Mouse (Mus musculus): ENCODE data around the gene Prg2. TPM values are rescaled to one million over a fixed set of nuclear protein-coding genes. Genes with fewer than 3 reads are reported as not detected.

Prg2 gene
- polyA plus RNA-seq, 1 experiment from 2014 or later, result 0.65 TPM

DNA sequence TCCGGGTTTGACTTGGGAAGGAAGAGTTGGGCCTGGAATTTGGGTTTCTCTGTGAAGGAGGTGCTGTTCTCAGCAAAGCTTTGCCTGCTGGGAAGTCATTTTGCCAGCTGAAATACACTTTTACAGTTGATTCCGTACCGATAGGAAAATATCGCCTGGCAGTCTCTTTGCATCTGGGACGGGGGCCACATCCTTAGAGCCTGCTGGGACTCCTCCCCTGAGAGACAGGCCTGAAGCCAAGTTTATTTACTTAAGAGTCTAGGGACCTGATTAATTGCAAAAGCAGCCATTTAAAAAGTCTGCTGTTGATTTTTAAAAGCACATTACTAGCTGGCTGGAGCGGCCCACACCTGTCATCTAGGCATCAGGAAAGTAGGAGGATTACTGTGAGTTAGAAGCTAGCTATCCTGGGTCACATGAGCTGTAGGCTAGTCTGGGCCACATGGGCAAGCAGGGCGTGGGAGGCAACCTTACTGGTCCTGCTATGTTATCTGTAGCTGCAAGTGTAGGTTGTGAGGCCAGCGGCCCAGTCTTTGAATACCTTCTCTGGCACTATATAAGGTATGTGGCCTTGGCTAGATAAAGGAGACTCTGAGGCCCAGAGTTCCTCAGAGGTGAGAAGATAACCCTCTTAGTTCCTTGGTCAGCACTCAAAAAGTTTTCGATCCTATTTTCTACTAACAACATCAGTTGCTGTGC lies 31.8 kb downstream of the Prg2 start:
- no peaks in the 10 kb centered on the region for H3K9me3 ChIP-seq
- H3K27me3 ChIP-seq, result no peaks in the 10 kb centered on the region
- WGBS, result 43% methylated on average over 9 of the region's 9 CpGs
- H3K9ac ChIP-seq, result no peak overlapping the region
- no peak overlapping the region for H3K4me2 ChIP-seq (replicated peaks)
- H3K27ac ChIP-seq, result peak overlapping the region; percentile 48; the same call in 1 of the 2 replicates
- peaks cover 9% of the 10 kb centered on the region for H3K4me1 ChIP-seq
- no peaks in the 10 kb centered on the region for H3K36me3 ChIP-seq
- ATAC-seq (ENCODE audit: low FRiP score, low read depth), result peak; percentile 54; the same call in 1 of the 2 replicates
- H3K4me3 ChIP-seq, result no peak overlapping the region

DNA sequence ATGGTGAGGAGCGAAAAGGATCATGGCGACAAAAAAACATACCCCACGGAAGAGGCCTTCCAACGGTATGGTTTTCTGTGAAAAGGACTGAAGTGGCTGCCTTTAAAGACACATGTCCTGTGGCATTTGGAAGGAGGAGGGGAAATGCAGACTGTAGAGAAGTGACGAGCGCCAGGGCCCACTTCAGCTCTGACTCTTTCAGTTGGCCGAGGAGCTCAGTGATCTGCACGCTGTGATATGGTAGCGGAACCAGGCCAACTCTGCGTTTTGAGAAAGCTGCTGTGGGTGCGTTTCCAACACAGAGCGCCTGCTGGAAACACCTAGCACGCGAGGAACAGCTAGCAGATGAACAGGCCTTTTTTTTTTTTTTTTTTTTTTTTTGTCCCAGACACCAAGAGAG lies 32.4 kb downstream of the Prg2 start:
- 86% methylated on average over 14 of the region's 14 CpGs for WGBS
- Histone ChIP-seq H3K4me1 (peaks cover 9% of the 10 kb centered on the region), H3K36me3 (no peaks in the 10 kb centered on the region), H3K9ac (no peak overlapping the region), H3K4me3 (no peak overlapping the region), H3K9me3 (no peaks in the 10 kb centered on the region), H3K27ac (no peak overlapping the region), H3K4me2 (replicated peaks) (no peak overlapping the region), H3K27me3 (no peaks in the 10 kb centered on the region)
- ATAC-seq (ENCODE audit: low FRiP score, low read depth), result no peak

DNA sequence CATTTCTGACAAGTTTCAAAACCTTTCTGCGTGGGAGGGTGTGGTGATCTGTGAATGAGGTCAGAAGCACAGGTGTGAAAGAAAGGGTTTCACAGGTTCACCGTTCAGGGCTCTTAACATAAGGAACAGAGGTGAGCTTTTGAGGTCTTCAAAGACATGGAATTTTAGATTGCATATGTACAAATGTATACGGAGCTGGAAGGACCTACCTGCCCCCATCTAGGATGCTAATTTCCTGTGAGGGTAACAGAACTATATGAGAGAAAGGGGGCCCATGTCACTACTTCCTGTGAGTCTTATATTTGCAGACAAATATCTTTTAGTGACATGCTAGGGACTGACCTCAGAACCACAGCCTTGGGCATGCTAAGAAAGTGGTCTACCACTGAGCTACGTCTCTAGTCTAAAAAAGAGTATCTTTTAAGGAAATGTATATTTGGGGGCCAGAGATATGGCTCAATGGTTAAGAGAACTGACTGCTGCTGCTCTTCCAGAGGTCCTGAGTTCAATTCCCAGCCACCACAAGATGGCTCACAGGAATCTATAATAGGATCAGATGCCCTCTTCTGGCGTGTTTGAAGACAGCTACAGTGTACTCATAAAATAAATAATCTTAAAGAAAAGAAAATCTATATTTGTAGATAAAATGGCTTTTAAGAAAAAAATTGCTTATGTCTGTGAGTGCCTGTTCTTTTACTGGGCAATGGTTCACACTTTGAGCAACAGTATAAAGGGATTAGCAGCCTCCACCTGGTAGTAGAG lies 33.7 kb downstream of the Prg2 start:
- Histone ChIP-seq H3K27me3 (no peaks in the 10 kb centered on the region), H3K4me2 (replicated peaks) (no peak overlapping the region)
- 83% methylated on average over 5 of the region's 5 CpGs for WGBS

DNA sequence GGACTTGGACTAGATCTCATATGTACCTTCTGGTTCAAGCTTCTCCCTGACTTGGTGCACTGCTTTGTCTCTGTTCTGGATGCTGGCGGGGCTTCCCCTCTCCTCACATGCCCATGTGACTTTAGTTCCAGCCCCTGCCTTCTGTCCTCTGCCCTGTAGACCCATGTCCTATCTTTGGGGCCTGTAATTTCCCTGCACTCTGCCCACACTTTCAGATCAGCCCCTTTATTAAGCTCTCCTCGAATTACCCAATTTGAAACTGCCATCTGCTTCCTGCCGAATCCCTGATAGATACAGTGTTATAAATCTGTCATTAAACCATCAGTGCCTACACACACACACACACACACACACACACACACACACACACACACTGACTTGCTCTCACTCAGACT lies 34.3 kb downstream of the Prg2 start:
- Histone ChIP-seq H3K4me1 (peaks cover 9% of the 10 kb centered on the region), H3K27me3 (no peaks in the 10 kb centered on the region), H3K36me3 (no peaks in the 10 kb centered on the region), H3K9me3 (no peaks in the 10 kb centered on the region), H3K4me2 (replicated peaks) (no peak overlapping the region), H3K4me3 (no peak overlapping the region), H3K9ac (no peak overlapping the region), H3K27ac (no peak overlapping the region)
- WGBS, result 35% methylated on average over 3 of the region's 3 CpGs
- no peak for ATAC-seq (ENCODE audit: low FRiP score, low read depth)

More for the DNA sequence above, 33.7 kb downstream of the Prg2 start:
- H3K36me3 ChIP-seq, result no peaks in the 10 kb centered on the region
- no peak overlapping the region for H3K27ac ChIP-seq
- H3K4me3 ChIP-seq, result no peak overlapping the region
- H3K9me3 ChIP-seq, result no peaks in the 10 kb centered on the region
- no peak overlapping the region for H3K9ac ChIP-seq
- peaks cover 9% of the 10 kb centered on the region for H3K4me1 ChIP-seq
- no peak for ATAC-seq (ENCODE audit: low FRiP score, low read depth)

DNA sequence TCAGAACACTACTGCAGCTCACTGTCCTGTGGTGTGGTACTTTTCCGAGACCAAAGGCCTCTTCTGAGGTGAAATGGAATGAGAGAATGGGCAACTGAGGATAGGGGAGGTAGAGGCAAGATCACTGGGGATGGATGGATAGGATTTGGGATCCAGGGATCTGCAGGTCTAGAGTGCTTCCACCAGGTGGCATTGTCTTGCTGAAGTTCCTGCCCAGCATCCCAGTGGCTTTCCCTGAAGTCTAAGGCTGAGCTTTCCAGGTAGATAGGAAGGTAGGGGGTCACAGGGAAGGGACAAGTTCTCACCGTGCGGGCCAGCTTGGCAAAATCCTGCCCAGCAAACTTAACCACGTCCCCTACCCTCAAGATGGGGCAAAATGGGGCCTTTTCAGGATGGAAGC lies 41.8 kb downstream of the Prg2 start:
- H3K9me3 ChIP-seq, result no peaks in the 10 kb centered on the region
- WGBS, result 18% methylated on average over 4 of the region's 4 CpGs
- no peak overlapping the region for H3K4me2 ChIP-seq (replicated peaks)
- H3K36me3 ChIP-seq, result no peaks in the 10 kb centered on the region
- H3K27me3 ChIP-seq, result no peaks in the 10 kb centered on the region
- no peak overlapping the region for H3K27ac ChIP-seq
- no peak overlapping the region for H3K4me3 ChIP-seq
- H3K9ac ChIP-seq, result no peak overlapping the region
- no peak for ATAC-seq (ENCODE audit: low FRiP score, low read depth)
- no peaks in the 10 kb centered on the region for H3K4me1 ChIP-seq

DNA sequence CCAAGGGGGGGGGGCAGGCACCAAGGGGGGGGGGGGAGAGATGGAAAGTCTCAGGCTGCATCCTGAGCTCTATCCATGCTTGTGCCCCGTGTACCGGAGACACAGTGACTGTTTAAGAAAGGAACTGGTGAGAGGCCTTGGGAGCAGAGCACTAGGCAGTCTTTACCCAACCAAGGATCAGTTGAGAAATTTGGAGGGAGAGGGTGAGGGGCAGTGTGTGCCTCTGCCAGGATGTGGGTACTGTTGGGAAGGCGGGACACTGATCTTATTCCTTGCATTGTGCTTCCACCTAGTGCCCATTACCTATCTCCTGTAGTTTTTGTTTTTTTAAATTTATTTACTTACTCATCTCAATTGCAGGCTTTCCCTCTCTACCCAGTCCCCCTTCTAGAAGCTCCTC lies 45.9 kb downstream of the Prg2 start:
- Histone ChIP-seq H3K9me3 (no peaks in the 10 kb centered on the region), H3K36me3 (no peaks in the 10 kb centered on the region), H3K4me1 (no peaks in the 10 kb centered on the region), H3K4me2 (replicated peaks) (no peak overlapping the region), H3K9ac (no peak overlapping the region), H3K27ac (no peak overlapping the region), H3K27me3 (no peaks in the 10 kb centered on the region), H3K4me3 (no peak overlapping the region)
- 87% methylated on average over 3 of the region's 3 CpGs for WGBS
- ATAC-seq (ENCODE audit: low FRiP score, low read depth), result no peak

DNA sequence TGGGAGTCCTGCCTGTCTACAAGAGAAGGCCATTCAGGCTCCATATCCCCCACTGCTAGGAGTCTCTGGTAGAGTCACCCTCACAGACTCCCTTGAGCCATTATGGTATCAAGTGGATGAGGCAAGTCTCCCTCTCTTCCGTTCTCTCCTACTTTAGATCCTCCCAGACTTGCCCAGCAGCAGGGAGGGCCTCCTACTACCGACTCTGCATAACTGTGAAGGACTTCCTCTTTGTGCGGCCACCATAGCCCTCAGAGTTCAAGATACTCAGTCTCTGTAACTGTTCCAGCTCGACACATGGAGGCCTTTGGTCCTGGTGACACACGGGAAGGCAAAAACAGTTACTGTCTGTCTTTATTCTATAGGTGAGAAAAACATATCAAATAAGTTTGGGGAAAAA lies 47.0 kb downstream of the Prg2 start:
- no peaks in the 10 kb centered on the region for H3K27me3 ChIP-seq

DNA sequence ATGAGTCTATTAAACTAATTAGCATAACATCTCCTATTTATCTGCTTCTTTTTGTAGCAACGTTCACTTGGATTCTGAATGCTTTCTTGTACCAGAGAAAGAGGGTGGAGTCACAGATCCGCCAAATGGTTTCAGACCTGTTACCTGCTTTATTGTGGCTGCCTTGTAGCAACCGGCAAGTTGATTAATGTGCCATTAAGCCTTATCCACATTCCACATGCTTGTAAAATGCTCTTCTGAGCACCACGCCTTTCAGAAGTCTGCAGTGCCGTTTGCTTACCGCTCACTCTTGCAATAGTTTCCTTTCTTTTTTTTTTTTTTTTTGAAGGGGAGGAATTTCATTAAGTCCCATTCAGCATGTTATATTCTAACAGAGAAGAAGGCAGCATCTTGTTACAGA lies 49.6 kb downstream of the Prg2 start:
- Histone ChIP-seq H3K27me3 (no peaks in the 10 kb centered on the region), H3K9me3 (no peaks in the 10 kb centered on the region), H3K9ac (no peak overlapping the region), H3K4me1 (no peaks in the 10 kb centered on the region), H3K4me3 (no peak overlapping the region), H3K4me2 (replicated peaks) (no peak overlapping the region), H3K27ac (no peak overlapping the region), H3K36me3 (no peaks in the 10 kb centered on the region)
- 23% methylated on average over 6 of the region's 6 CpGs for WGBS
- no peak for ATAC-seq (ENCODE audit: low FRiP score, low read depth)

More for the DNA sequence above, 47.0 kb downstream of the Prg2 start:
- H3K4me1 ChIP-seq, result no peaks in the 10 kb centered on the region
- no peak overlapping the region for H3K4me2 ChIP-seq (replicated peaks)
- no peaks in the 10 kb centered on the region for H3K36me3 ChIP-seq
- ATAC-seq (ENCODE audit: low FRiP score, low read depth), result no peak
- H3K9me3 ChIP-seq, result no peaks in the 10 kb centered on the region
- no peak overlapping the region for H3K4me3 ChIP-seq
- 71% methylated on average over 5 of the region's 5 CpGs for WGBS
- H3K27ac ChIP-seq, result no peak overlapping the region
- no peak overlapping the region for H3K9ac ChIP-seq

DNA sequence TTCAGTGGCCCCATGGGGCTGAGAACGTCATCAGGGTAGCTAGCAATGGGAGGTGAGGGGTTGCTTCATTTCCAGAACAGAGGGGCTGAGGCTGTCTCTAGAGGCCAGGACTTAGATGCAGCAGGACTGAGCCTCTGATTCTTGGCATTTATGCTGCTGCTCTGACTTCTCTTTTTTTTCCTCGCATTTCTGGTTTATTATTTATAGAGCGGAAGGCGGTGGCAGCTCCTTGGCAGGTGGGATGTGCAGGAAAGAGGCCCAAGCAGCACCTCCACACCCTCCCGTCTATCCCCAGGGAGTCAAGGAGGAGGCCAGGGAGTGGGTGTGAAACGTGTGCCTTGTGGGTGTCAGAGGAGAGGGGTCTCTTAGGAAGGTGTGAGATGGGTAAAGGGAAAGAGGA lies 50.7 kb downstream of the Prg2 start:
- Histone ChIP-seq H3K36me3 (no peaks in the 10 kb centered on the region), H3K4me1 (peaks cover under 1% of the 10 kb centered on the region), H3K9ac (peak overlapping the region; percentile 8; the same call in 1 of the 2 replicates), H3K4me3 (no peak overlapping the region), H3K4me2 (replicated peaks) (no peak overlapping the region), H3K27ac (no peak overlapping the region), H3K9me3 (no peaks in the 10 kb centered on the region), H3K27me3 (no peaks in the 10 kb centered on the region)
- ATAC-seq (ENCODE audit: low FRiP score, low read depth), result no peak
- WGBS, result 63% methylated on average over 6 of the region's 6 CpGs

DNA sequence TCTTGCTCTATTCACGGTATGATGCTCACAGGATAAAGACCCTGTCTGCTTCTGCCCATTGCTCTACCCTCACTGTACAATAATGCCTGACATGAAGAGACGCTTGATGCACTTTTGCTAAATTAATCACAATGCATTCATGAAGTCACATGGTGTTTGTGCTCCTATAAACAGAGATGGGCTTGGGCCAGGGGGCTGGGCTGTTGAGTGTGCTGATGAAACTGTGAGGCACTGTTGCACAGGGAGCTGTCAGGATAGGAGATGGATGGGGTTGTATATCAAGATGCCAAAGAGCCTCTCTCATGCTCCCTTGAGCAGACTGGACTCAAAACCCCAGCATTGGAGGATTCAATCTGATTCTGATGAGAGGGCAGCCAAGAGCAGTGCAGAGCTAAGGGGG lies 52.9 kb downstream of the Prg2 start:
- H3K27ac ChIP-seq, result no peak overlapping the region
- H3K9me3 ChIP-seq, result no peaks in the 10 kb centered on the region
- 80% methylated on average over 2 of the region's 2 CpGs for WGBS
- ATAC-seq (ENCODE audit: low FRiP score, low read depth), result no peak
- H3K36me3 ChIP-seq, result no peaks in the 10 kb centered on the region
- H3K4me2 ChIP-seq (replicated peaks), result no peak overlapping the region
- H3K9ac ChIP-seq, result no peak overlapping the region
- H3K4me3 ChIP-seq, result no peak overlapping the region
- no peaks in the 10 kb centered on the region for H3K27me3 ChIP-seq
- peaks cover 12% of the 10 kb centered on the region for H3K4me1 ChIP-seq
